Mouse (Mus musculus): ENCODE results near the gene Rab7. TPM values are rescaled to one million over a fixed set of nuclear protein-coding genes. Genes with fewer than 3 reads are reported as not detected.
A peak's percentile ranks its signal among the peaks of the same experiment; 100 is the strongest.
"Not testable (repeated sequence)": the region's sequence is repeated elsewhere in the genome, so short reads cannot be mapped to it uniquely, and the experiment has no call there.

The Rab7 gene
- polyA plus RNA-seq, 1 experiment from 2014 or later, result 186 TPM

DNA sequence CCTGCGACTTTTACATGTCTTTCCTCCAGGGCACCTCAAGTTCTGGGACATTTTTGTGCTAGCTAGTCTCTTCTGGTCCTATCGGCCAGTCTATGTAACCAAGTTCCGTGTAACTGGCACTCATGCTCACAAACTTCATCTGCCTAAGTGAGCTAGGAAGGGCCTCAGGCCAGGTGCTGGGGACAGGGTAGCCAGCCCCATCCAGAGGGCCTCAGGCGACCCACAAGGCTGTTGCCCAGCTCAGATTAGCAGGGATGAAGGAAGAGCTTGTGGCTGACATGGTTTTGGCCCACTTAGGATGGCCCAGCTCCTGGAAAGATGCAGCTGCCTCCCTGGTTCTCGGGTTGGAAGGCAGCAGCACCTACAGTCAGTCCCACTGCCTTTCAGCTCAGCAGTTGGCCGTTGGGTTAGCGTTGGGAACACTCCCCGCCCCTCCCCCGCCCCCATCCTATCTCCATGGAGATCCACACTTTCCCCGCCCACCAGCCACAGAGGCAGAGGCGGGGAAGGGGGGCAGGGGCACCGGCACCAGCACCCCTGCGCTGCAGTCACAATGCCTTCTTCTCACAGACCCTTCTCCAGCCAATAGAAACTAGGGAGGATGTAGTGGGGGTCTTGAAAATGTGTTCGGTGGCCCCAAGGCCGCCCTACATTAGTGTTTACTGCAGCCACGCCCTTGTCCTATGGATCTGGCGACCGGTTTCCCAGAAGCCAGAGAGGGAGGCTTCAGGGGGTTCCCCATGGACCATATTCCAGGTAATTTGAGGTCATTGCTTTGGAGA is 51.1 kb downstream of the Rab7 start:
- Histone ChIP-seq H3K9ac (peak overlapping the region; percentile 53), H3K4me1 (peaks cover 26% of the 10 kb centered on the region), H3K27ac (peak overlapping the region; percentile 74), H3K9me3 (no peaks in the 10 kb centered on the region), H3K4me2 (replicated peaks) (peak overlapping the region; percentile 61), H3K4me3 (peak overlapping the region; percentile 36), H3K36me3 (peaks cover 20% of the 10 kb centered on the region), H3K27me3 (no peaks in the 10 kb centered on the region)
- WGBS, result 4% methylated on average over 18 of the region's 18 CpGs
- peak; percentile 90 for ATAC-seq (ENCODE audit: low FRiP score, low read depth)

- no peak for ATAC-seq (ENCODE audit: low FRiP score, low read depth)
- no peaks in the 10 kb centered on the region for H3K9me3 ChIP-seq
- WGBS, result 27% methylated on average over 6 of the region's 6 CpGs
- H3K4me2 ChIP-seq (replicated peaks), result no peak overlapping the region
- no peak overlapping the region for H3K27ac ChIP-seq
- H3K27me3 ChIP-seq, result no peaks in the 10 kb centered on the region
- peaks cover 26% of the 10 kb centered on the region for H3K4me1 ChIP-seq
- H3K36me3 ChIP-seq, result peaks cover 23% of the 10 kb centered on the region
- no peak overlapping the region for H3K4me3 ChIP-seq
- no peak overlapping the region for H3K9ac ChIP-seq
These were observed 52.3 kb downstream of the Rab7 start for GRCm38 (mm10) chr6:87992733-87993132.

GRCm38 (mm10) chr6:87991886-87992285 is 53.2 kb downstream of the Rab7 start:
- no peak for ATAC-seq (ENCODE audit: low FRiP score, low read depth)

GRCm38 (mm10) chr6:87991216-87991615 is 53.9 kb downstream of the Rab7 start:
- Histone ChIP-seq H3K4me3 (no peak overlapping the region), H3K9me3 (no peaks in the 10 kb centered on the region), H3K4me2 (replicated peaks) (no peak overlapping the region), H3K27me3 (no peaks in the 10 kb centered on the region), H3K36me3 (peaks cover 30% of the 10 kb centered on the region), H3K4me1 (peaks cover 26% of the 10 kb centered on the region), H3K27ac (no peak overlapping the region), H3K9ac (no peak overlapping the region)
- 82% methylated on average over 4 of the region's 4 CpGs for WGBS
- no peak for ATAC-seq (ENCODE audit: low FRiP score, low read depth)

More at GRCm38 (mm10) chr6:87991886-87992285, 53.2 kb downstream of the Rab7 start:
- H3K4me3 ChIP-seq, result no peak overlapping the region
- H3K4me2 ChIP-seq (replicated peaks), result no peak overlapping the region
- H3K27me3 ChIP-seq, result no peaks in the 10 kb centered on the region
- WGBS, result 86% methylated on average over 1 of the region's 1 CpGs
- peaks cover 31% of the 10 kb centered on the region for H3K36me3 ChIP-seq
- no peak overlapping the region for H3K27ac ChIP-seq
- H3K9ac ChIP-seq, result no peak overlapping the region
- peaks cover 26% of the 10 kb centered on the region for H3K4me1 ChIP-seq
- no peaks in the 10 kb centered on the region for H3K9me3 ChIP-seq

- 72% methylated on average over 9 of the region's 9 CpGs for WGBS
- no peak for ATAC-seq (ENCODE audit: low FRiP score, low read depth)
- no peak overlapping the region for H3K27ac ChIP-seq
These were observed 62.6 kb downstream of the Rab7 start for GRCm38 (mm10) chr6:87982506-87982905.

GRCm38 (mm10) chr6:87981547-87982256 is 63.4 kb downstream of the Rab7 start, which contains the start of gene H1fx:
H1fx (minus strand) TSS chr6:87981637.
- peak within 1 kb of the TSS; percentile 97 for H3K9ac ChIP-seq
- peak; percentile 87 for ATAC-seq (ENCODE audit: low FRiP score, low read depth)
- under 1% methylated on average over 55 of the region's 55 CpGs for WGBS
- H3K4me2 ChIP-seq (replicated peaks), result peak within 1 kb of the TSS; percentile 80
- peaks cover 27% of the 10 kb centered on the region for H3K36me3 ChIP-seq
- H3K4me3 ChIP-seq, result peak within 1 kb of the TSS; percentile 98
- no peaks in the 10 kb centered on the region for H3K9me3 ChIP-seq
- peaks cover 20% of the 10 kb centered on the region for H3K4me1 ChIP-seq
- no peaks in the 10 kb centered on the region for H3K27me3 ChIP-seq
- H3K27ac ChIP-seq, result peak within 1 kb of the TSS; percentile 94

More at GRCm38 (mm10) chr6:87982506-87982905, 62.6 kb downstream of the Rab7 start:
- H3K9ac ChIP-seq, result peak overlapping the region; percentile 97
- H3K4me1 ChIP-seq, result peaks cover 20% of the 10 kb centered on the region
- H3K27me3 ChIP-seq, result no peaks in the 10 kb centered on the region
- peaks cover 34% of the 10 kb centered on the region for H3K36me3 ChIP-seq
- peak overlapping the region; percentile 80 for H3K4me2 ChIP-seq (replicated peaks)
- H3K9me3 ChIP-seq, result no peaks in the 10 kb centered on the region
- H3K4me3 ChIP-seq, result peak overlapping the region; percentile 98

DNA sequence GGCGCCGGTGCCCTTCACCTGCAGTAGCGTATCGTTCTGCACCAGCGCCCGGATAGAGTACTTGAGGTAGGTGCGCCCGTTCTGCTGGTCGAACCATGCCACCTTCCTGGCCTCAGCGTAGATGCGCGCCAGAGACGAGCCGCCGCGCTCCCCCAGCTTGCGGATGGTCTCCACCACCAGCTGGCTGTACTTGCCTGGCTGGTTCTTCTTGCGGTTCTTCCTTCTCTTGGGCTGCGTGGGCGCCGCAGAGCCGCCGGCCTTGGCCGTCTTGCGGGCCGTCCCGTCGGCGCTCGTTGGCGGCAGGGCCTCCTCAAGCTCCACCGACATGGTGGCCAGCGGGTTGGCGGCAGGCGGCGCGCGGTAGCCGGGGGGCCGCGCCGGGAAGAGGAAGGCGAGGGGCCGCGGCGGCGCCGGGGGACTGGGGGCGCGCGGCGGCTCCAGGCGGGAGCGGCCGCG is 64.0 kb downstream of the Rab7 start:
- Histone ChIP-seq H3K27me3 (no peaks in the 10 kb centered on the region), H3K4me3 (peak overlapping the region; percentile 98), H3K4me2 (replicated peaks) (peak overlapping the region; percentile 80), H3K9me3 (no peaks in the 10 kb centered on the region), H3K36me3 (peaks cover 22% of the 10 kb centered on the region), H3K4me1 (peaks cover 20% of the 10 kb centered on the region), H3K9ac (peak overlapping the region; percentile 97), H3K27ac (peak overlapping the region; percentile 94)
- peak; percentile 34 for ATAC-seq (ENCODE audit: low FRiP score, low read depth)
- 0% methylated on average over 33 of the region's 56 CpGs for WGBS

DNA sequence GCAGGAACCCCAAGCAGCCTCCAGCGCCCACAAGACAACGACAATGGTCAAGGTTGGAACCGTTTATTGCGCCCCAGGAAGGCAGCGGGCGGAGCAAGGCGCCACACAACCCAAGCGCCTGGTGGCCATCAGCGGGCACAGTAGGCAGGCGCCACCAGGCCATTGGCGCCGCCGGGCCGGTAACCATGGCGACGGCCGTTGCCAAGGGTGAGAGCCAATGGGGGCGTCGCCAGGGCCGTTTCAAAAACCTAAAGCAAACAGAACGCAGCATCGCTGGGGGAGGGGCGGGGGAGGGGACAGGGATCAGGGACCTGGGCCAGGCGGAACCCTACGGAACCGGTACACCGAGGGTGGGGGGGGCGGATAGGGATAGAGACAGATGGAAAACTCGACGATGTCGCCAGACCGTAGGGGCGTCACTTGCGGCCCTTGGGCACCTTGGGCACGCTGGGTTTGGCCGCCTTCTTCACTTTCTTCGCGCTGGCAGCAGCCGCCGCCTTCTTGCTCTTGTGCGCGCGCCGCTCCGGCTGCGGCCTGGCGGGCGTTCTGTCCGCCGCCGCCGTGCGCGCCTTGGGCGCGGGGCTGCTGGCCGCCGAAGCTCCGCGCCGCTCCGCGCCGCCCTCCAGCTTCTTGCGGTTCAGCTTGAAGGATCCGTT is 64.6 kb downstream of the Rab7 start:
- peak overlapping the region; percentile 98 for H3K4me3 ChIP-seq
- no peaks in the 10 kb centered on the region for H3K9me3 ChIP-seq
- peak overlapping the region; percentile 80 for H3K4me2 ChIP-seq (replicated peaks)
- peak; percentile 74 for ATAC-seq (ENCODE audit: low FRiP score, low read depth)
- WGBS, result under 1% methylated on average over 65 of the region's 66 CpGs
- H3K27ac ChIP-seq, result peak overlapping the region; percentile 94
- H3K9ac ChIP-seq, result peak overlapping the region; percentile 97
- peaks cover 18% of the 10 kb centered on the region for H3K36me3 ChIP-seq
- H3K4me1 ChIP-seq, result peaks cover 20% of the 10 kb centered on the region
- H3K27me3 ChIP-seq, result no peaks in the 10 kb centered on the region

DNA sequence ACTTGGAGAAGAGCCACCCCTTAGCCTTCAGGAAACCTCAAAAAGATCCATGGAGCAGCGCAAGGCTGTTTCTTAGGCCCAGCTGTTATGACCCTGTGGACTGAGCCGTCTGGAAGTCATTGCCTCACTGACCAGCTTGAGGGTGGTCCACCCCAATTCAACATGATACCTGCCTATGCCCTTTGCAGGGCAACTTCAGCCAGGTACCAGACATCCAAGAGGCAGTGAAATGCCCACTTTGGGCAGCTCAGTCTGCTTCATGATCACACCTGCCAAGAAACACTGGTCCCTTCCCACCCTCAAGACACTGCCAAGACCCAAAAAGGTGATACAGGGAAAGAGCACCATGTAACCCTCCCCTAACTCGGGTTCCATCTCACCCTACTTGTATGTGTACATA is 65.3 kb downstream of the Rab7 start:
- Histone ChIP-seq H3K36me3 (peaks cover 13% of the 10 kb centered on the region), H3K9ac (no peak overlapping the region), H3K4me3 (peak overlapping the region; percentile 98), H3K4me1 (peaks cover 20% of the 10 kb centered on the region), H3K27me3 (no peaks in the 10 kb centered on the region), H3K9me3 (no peaks in the 10 kb centered on the region), H3K27ac (peak overlapping the region; percentile 11; the same call in 1 of the 2 replicates), H3K4me2 (replicated peaks) (peak overlapping the region; percentile 80)
- ATAC-seq (ENCODE audit: low FRiP score, low read depth), result no peak
- 58% methylated on average over 3 of the region's 3 CpGs for WGBS

DNA sequence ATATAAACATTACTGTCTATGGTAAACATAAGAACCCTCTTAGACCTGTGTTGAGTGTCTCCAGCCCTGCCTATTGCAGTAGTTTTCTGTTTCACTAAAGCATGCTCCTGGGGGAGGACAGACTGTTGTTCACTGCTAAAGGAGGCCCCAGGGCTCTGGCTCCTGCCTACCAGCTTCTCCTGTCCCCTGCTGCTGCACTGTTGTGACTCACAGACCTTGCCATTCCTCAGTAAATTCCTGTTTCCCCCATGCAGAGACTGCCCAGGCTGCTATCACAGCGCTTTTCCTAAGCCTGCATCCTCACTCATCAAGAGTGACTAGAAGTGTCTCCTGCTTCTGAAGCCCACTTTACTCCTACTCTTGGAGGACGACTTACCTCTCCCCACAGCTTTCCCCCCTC is 75.0 kb downstream of the Rab7 start:
- no peak overlapping the region for H3K9ac ChIP-seq
- 27% methylated on average over 2 of the region's 2 CpGs for WGBS
- H3K36me3 ChIP-seq, result no peaks in the 10 kb centered on the region
- no peak overlapping the region for H3K4me2 ChIP-seq (replicated peaks)
- no peaks in the 10 kb centered on the region for H3K4me1 ChIP-seq
- no peak overlapping the region for H3K27ac ChIP-seq
- H3K27me3 ChIP-seq, result no peaks in the 10 kb centered on the region
- H3K9me3 ChIP-seq, result no peaks in the 10 kb centered on the region
- ATAC-seq (ENCODE audit: low FRiP score, low read depth), result no peak
- H3K4me3 ChIP-seq, result no peak overlapping the region

DNA sequence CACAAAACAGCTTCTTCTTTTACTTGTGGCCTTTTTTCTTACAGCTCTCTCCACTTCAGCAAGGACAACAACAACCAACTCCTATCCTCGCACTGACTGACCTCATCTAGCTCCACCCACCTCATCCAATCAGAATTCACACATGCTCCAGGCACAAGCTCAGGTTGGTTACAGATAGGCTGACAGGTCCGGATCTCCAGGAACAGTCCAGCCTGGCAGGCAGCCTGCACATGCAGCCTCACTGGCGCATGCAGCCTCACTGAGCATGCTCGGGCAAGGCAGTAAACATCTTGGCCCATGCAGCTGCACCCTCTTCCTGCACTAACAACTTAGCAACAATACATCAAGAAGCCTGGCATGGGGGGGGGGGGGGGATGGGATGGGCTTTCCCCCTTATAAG is 82.6 kb downstream of the Rab7 start:
- not testable (repeated sequence) for H3K36me3 ChIP-seq

More for the DNA sequence above, 82.6 kb downstream of the Rab7 start:
- H3K4me2 ChIP-seq (replicated peaks); H3K9ac ChIP-seq; H3K27ac ChIP-seq; ATAC-seq (ENCODE audit: low FRiP score, low read depth); H3K27me3 ChIP-seq; H3K4me3 ChIP-seq; H3K4me1 ChIP-seq: not testable (repeated sequence)
- peaks cover 13% of the 10 kb centered on the region for H3K9me3 ChIP-seq
- 62% methylated on average over 4 of the region's 4 CpGs for WGBS
